Mouse (Mus musculus) midbrain, embryonic 16.5 days (tissue): ENCODE data around the gene Hnrnpa1. TPM values are rescaled to one million over a fixed set of nuclear protein-coding genes. Genes with fewer than 3 reads are reported as not detected.
"Not testable (repeated sequence)": the region's sequence is repeated elsewhere in the genome, so short reads cannot be mapped to it uniquely, and the experiment has no call there.

Source experiments
- ATAC-seq: fragments of 200-750 bp; cut with Nextera tagmentation; 2 replicates; pipeline ENCODE4 v1.8.0; 2017; ENCODE audit warnings: moderate TSS enrichment
- H3K27ac ChIP-seq: fragments of 300-500 bp; sonication (generic); 2 replicates; pipeline ENCODE4 v1.5.1; 2014; ENCODE audit warnings: mild to moderate bottlenecking, low read length, mixed read lengths
- H3K27me3 ChIP-seq: fragments of 300-500 bp; sonication (generic); 2 replicates; pipeline ENCODE4 v1.6.1; 2014; ENCODE audit warnings: low read depth, low read length, mixed read lengths; ENCODE audit not compliant: control insufficient read depth, insufficient read depth
- H3K36me3 ChIP-seq: fragments of 300-500 bp; sonication (generic); 2 replicates; pipeline ENCODE4 v1.6.1; 2014; ENCODE audit warnings: mild to moderate bottlenecking, low read length, moderate library complexity, mixed read lengths; ENCODE audit not compliant: control insufficient read depth, insufficient read depth
- H3K4me1 ChIP-seq: fragments of 300-500 bp; sonication (generic); 2 replicates; pipeline ENCODE4 v1.6.1; 2014; ENCODE audit warnings: mild to moderate bottlenecking, low read length, mixed read lengths; ENCODE audit not compliant: control insufficient read depth, insufficient read depth
- H3K4me2 ChIP-seq: fragments of 300-500 bp; sonication (generic); 2 replicates; pipeline ENCODE4 v1.6.1; 2014; ENCODE audit warnings: mild to moderate bottlenecking, low read length, mixed read lengths
- H3K4me3 ChIP-seq: fragments of 300-500 bp; sonication (generic); 2 replicates; pipeline ENCODE4 v1.5.1; 2014; ENCODE audit warnings: low read depth, mild to moderate bottlenecking, low read length, moderate library complexity, mixed read lengths
- H3K9ac ChIP-seq: fragments of 300-500 bp; sonication (generic); 2 replicates; pipeline ENCODE4 v1.6.1; 2014; ENCODE audit warnings: low read depth, low read length, mixed read lengths
- H3K9me3 ChIP-seq: fragments of 300-500 bp; sonication (generic); replicated peaks from 2 replicates; pipeline ENCODE4 v1.6.1; 2014; ENCODE audit warnings: mild to moderate bottlenecking, low read length, mixed read lengths; ENCODE audit not compliant: control insufficient read depth, poor library complexity, severe bottlenecking
- WGBS: fragments of 180-500 bp; shearing (Covaris S2); extraction: QIAGEN DNeasy Blood & Tissue Kit; methylation state at CpG from one replicate; pipeline ENCODE4 v1.1.7; 2014; 5-methylcytosine and 5-hydroxymethylcytosine counted together
- polyA plus RNA-seq: library from polyadenylated mRNA; unstranded; fragments of >200 nt; fragmentation: Nextera tagmentation; extraction: Ambion mirVana; gene quantifications from 2 replicates; pipeline ENCODE4 v1.2.1, GENCODE M21; 2015

Hnrnpa1 gene
- polyA plus RNA-seq, 1 experiment from 2014 or later = 630 TPM

DNA sequence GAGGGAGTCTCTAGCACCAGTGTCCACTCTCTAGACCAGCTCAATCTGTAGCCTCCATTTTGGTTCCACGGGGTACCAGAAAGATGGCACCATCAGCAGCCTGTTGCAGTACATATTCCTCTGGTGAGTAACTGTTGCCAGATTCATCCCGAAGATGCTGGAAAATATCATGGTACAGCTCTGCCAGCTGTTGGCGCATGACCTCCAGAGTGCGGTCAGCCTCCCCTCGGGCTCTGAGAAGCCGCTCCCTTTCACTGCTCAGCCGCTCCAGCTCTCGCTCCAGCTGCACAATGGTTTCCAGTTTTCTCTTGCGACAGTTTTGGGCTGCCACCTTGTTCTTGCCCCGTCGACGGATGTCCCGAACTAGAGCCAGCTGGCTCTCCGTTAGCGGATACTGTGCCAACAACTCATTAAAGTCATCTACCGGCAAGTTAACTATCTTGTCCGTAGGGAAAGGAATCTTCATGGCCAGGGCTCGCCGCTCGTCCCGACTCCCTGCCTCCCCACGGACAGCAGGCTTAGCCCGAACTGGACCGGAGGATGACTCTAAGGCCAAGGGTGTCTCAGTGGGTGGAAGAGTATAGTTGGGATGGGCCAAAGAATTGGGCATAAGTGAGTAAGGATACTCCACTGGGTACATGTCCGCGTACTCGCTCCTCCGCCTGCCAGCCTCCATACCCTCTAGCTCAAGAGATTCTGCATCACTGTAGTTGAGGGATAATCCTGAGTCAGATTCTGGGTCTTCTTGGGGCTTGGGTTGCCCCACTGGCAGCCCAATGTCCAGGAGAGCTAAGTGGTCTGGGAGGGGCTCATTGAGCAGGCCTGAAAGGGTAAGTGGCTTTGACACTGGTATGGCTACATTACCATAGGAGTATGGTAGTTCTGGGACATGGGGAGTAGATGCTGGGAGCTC, 8.4 kb downstream of the Hnrnpa1 start:
- H3K36me3 ChIP-seq = peaks cover 30% of the 10 kb centered on the region
- H3K4me1 ChIP-seq = peaks cover 8% of the 10 kb centered on the region
- no peaks in the 10 kb centered on the region for H3K27me3 ChIP-seq
- ATAC-seq = peak; percentile 40
- no peak overlapping the region for H3K9ac ChIP-seq
- no peaks in the 10 kb centered on the region for H3K9me3 ChIP-seq
- H3K4me3 ChIP-seq = no peak overlapping the region
- H3K27ac ChIP-seq = no peak overlapping the region
- WGBS = 85% methylated on average over 28 of the region's 28 CpGs
- no peak overlapping the region for H3K4me2 ChIP-seq

- not testable (repeated sequence) for H3K27me3 ChIP-seq, H3K4me2 ChIP-seq, H3K4me3 ChIP-seq, H3K9ac ChIP-seq, ATAC-seq, H3K4me1 ChIP-seq, H3K9me3 ChIP-seq, H3K27ac ChIP-seq
- peaks cover 30% of the 10 kb centered on the region for H3K36me3 ChIP-seq
- WGBS = 87% methylated on average over 6 of the region's 6 CpGs
Observed at GRCm38 (mm10) chr15:103249511-103249910, 9.3 kb downstream of the Hnrnpa1 start.

GRCm38 (mm10) chr15:103250195-103250740, 10.0 kb downstream of the Hnrnpa1 start:
- 32% methylated on average over 2 of the region's 2 CpGs for WGBS
- H3K4me1 ChIP-seq = peaks cover 7% of the 10 kb centered on the region; the same call in 1 of the 2 replicates
- ATAC-seq = no peak
- no peak overlapping the region for H3K27ac ChIP-seq
- H3K4me2 ChIP-seq = no peak overlapping the region
- H3K9me3 ChIP-seq = no peaks in the 10 kb centered on the region
- peaks cover 27% of the 10 kb centered on the region for H3K36me3 ChIP-seq
- no peak overlapping the region for H3K9ac ChIP-seq
- no peak overlapping the region for H3K4me3 ChIP-seq
- no peaks in the 10 kb centered on the region for H3K27me3 ChIP-seq

DNA sequence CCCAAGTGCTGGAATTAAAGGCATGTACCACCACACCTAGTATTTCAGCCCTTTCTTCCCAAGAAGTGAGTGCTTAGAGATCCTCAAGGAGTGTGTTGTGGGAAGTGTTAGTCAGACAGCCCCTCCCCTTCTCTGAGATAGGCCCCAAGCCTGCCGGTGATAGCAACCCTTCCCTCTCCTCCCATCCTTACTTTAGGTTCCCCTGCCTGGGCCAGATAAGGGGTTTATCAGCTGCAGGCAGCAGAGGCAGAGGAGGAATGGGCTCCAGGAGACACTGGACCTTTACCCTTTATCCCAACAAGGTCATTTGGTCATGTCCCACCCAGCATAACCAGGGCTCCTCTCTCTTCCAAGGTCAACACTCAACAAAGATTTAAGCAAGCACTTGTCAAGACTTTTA, 11.4 kb downstream of the Hnrnpa1 start:
- Histone ChIP-seq H3K9me3 (no peaks in the 10 kb centered on the region), H3K9ac (no peak overlapping the region), H3K4me1 (peaks cover 5% of the 10 kb centered on the region; the same call in 1 of the 2 replicates), H3K4me3 (no peak overlapping the region), H3K4me2 (no peak overlapping the region), H3K27me3 (no peaks in the 10 kb centered on the region), H3K36me3 (peaks cover 21% of the 10 kb centered on the region), H3K27ac (no peak overlapping the region)
- ATAC-seq = no peak
- 60% methylated on average over 1 of the region's 1 CpGs for WGBS

GRCm38 (mm10) chr15:103252660-103253059, 12.4 kb downstream of the Hnrnpa1 start:
- no peak for ATAC-seq

DNA sequence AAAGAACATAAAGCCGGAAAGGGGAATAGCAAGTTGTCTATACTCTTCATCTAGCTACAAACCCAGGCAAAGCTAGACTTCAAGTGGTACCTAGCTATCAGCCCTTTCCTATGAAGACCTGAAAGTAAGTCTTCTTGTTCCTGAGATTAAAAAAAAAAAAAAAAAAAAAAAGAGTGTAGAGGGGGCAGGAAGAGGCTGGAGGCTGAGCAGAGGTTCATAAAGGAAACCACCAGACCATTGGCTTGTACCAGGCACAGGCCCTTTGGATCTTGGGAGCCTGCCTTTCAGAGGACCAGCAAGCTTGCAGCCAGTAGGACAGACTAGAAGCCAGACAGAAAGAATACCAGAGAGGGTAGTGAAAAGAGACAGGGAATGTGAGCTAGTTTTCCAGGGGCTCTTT, 13.1 kb downstream of the Hnrnpa1 start:
- ATAC-seq = no peak
- 100% methylated on average over 1 of the region's 1 CpGs for WGBS
- no peaks in the 10 kb centered on the region for H3K9me3 ChIP-seq

More at GRCm38 (mm10) chr15:103252660-103253059, 12.4 kb downstream of the Hnrnpa1 start:
- Histone ChIP-seq H3K27ac (no peak overlapping the region), H3K9me3 (no peaks in the 10 kb centered on the region), H3K4me1 (peaks cover 5% of the 10 kb centered on the region; the same call in 1 of the 2 replicates), H3K36me3 (peaks cover 11% of the 10 kb centered on the region), H3K4me2 (no peak overlapping the region), H3K27me3 (no peaks in the 10 kb centered on the region), H3K9ac (no peak overlapping the region), H3K4me3 (no peak overlapping the region)
- 91% methylated on average over 3 of the region's 3 CpGs for WGBS

GRCm38 (mm10) chr15:103255169-103255568, 14.9 kb downstream of the Hnrnpa1 start:
- 1% methylated on average over 25 of the region's 25 CpGs for WGBS
- peaks cover 5% of the 10 kb centered on the region; the same call in 1 of the 2 replicates for H3K4me1 ChIP-seq
- ATAC-seq = 0 out of 2 replicates have a peak, but pooled peaks have one; percentile 64
- peaks cover 4% of the 10 kb centered on the region; the same call in 1 of the 2 replicates for H3K27me3 ChIP-seq
- H3K9me3 ChIP-seq = no peaks in the 10 kb centered on the region
- peak overlapping the region; percentile 72 for H3K4me2 ChIP-seq
- H3K9ac ChIP-seq = peak overlapping the region; percentile 66
- no peak overlapping the region for H3K27ac ChIP-seq
- peak overlapping the region; percentile 33 for H3K4me3 ChIP-seq
- H3K36me3 ChIP-seq = no peaks in the 10 kb centered on the region

More for the DNA sequence above, 13.1 kb downstream of the Hnrnpa1 start:
- Histone ChIP-seq H3K4me2 (no peak overlapping the region), H3K4me1 (peaks cover 5% of the 10 kb centered on the region; the same call in 1 of the 2 replicates), H3K9ac (no peak overlapping the region), H3K36me3 (peaks cover 5% of the 10 kb centered on the region), H3K27me3 (peaks cover 2% of the 10 kb centered on the region; the same call in 1 of the 2 replicates), H3K4me3 (no peak overlapping the region), H3K27ac (no peak overlapping the region)

DNA sequence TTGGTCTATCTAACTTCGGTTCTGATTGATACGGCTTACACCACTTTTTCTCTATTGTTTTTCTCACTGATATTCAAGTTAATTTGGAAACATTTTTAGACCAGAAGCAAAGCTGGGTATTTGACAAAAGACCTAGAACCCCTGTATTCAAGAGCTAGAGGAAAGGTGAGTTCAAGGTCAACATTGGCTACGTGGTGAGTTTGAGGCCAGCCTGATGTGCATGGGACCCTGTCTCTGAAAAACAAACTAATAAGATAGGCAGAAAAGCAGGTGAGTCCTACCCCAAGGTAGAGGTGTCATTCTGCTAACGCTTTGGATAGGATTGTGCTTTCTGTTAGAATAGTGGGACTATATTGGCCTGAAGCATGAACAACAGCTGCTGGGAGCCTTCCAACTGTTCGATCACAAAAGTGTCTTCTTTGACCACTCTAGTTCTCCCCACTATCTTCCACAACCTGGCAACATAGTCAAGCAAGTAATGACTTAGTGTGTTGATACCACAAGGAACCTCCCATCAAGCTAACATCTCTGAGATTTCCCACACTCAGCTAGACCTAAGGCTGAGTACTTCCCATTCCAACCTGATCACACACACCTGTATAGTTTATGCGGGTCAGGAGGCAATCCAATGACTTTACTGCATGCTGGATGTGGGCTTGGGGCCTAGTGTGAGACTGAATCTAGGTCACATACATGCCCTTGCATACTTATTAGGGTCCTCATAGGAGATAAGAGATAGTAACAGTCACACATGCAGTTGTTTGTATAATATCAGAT, 16.2 kb downstream of the Hnrnpa1 start:
- Histone ChIP-seq H3K27ac (no peak overlapping the region), H3K4me3 (no peak overlapping the region), H3K36me3 (no peaks in the 10 kb centered on the region), H3K9me3 (no peaks in the 10 kb centered on the region), H3K9ac (no peak overlapping the region), H3K27me3 (peaks cover 4% of the 10 kb centered on the region; the same call in 1 of the 2 replicates), H3K4me1 (peaks cover 5% of the 10 kb centered on the region; the same call in 1 of the 2 replicates), H3K4me2 (no peak overlapping the region)
- no peak for ATAC-seq
- WGBS = 90% methylated on average over 6 of the region's 6 CpGs
